In genomic region chr4:36426192-36426591, GRCm38 (mm10) we compare ENCODE assay signal across 17 mouse cellular contexts.
DNase-seq lines count a peak whose midpoint lies in the region; ATAC-seq and TF ChIP-seq lines count a peak whose summit lies in the region.
"Had no signal": no experiment of that assay in that cellular context is flagged by ENCODE, and none has a peak within 500 bp of the region (broad histone marks: within the 10 kb centered on the region; RNA-seq: fewer than 3 reads in every experiment).

No protein-coding gene starts in this region.

- H3K4me2 ChIP-seq in forebrain, embryonic 13.5 days, result no peak overlapping the region
- H3K4me2 ChIP-seq in hindbrain, embryonic 15.5 days, result no peak overlapping the region
- H3K4me2 ChIP-seq in midbrain, postnatal 0 days (ENCODE audit: low read depth, low read length, poor library complexity, severe bottlenecking), result no peak overlapping the region
- H3K4me2 ChIP-seq: embryonic facial prominence, embryonic 13.5 days; limb, embryonic 13.5 days had no signal

- peaks cover 4% of the 10 kb centered on the region for H3K4me1 ChIP-seq in forebrain, embryonic 13.5 days
- no peaks in the 10 kb centered on the region; the same call in 1 of the 2 replicates for H3K4me1 ChIP-seq in hindbrain, embryonic 15.5 days (replicated peaks)
- H3K4me1 ChIP-seq in midbrain, postnatal 0 days (ENCODE audit: insufficient read depth, low read length), result no peaks in the 10 kb centered on the region
- H3K4me1 ChIP-seq: embryonic facial prominence, embryonic 13.5 days; limb, embryonic 13.5 days had no signal

- no peaks in the 10 kb centered on the region for H3K36me3 ChIP-seq in forebrain, embryonic 13.5 days (ENCODE audit: poor library complexity, severe bottlenecking)
- no peaks in the 10 kb centered on the region for H3K36me3 ChIP-seq in hindbrain, embryonic 15.5 days
- no peaks in the 10 kb centered on the region for H3K36me3 ChIP-seq in midbrain, postnatal 0 days (ENCODE audit: insufficient read depth, low read length)
- H3K36me3 ChIP-seq: embryonic facial prominence, embryonic 13.5 days; limb, embryonic 13.5 days had no signal

- H3K9ac ChIP-seq in forebrain, embryonic 13.5 days, result no peak overlapping the region
- no peak overlapping the region for H3K9ac ChIP-seq in hindbrain, embryonic 15.5 days
- H3K9ac ChIP-seq in midbrain, postnatal 0 days (replicated peaks; ENCODE audit: low read length, poor library complexity, severe bottlenecking), result no peak overlapping the region
- H3K9ac ChIP-seq: embryonic facial prominence, embryonic 13.5 days; limb, embryonic 13.5 days; liver, embryonic 14.5 days had no signal

- H3K27ac ChIP-seq in forebrain, embryonic 13.5 days, result no peak overlapping the region
- no peak overlapping the region for H3K27ac ChIP-seq in hindbrain, embryonic 15.5 days (replicated peaks)
- no peak overlapping the region for H3K27ac ChIP-seq in midbrain, postnatal 0 days (ENCODE audit: low read depth, low read length)
- H3K27ac ChIP-seq: embryonic facial prominence, embryonic 13.5 days; gastrocnemius, adult 2 months; kidney, postnatal 0 days; limb, embryonic 13.5 days; liver, embryonic 14.5 days; stomach, postnatal 0 days had no signal

- TF ChIP-seq CTCF in midbrain, postnatal 0 days (IDR thresholded peaks at IDR 0.05), result peak; percentile 46

- no peaks in the 10 kb centered on the region for H3K9me3 ChIP-seq in forebrain, embryonic 13.5 days (replicated peaks)
- no peaks in the 10 kb centered on the region for H3K9me3 ChIP-seq in hindbrain, embryonic 15.5 days
- no peaks in the 10 kb centered on the region for H3K9me3 ChIP-seq in midbrain, postnatal 0 days (ENCODE audit: low read length)
- H3K9me3 ChIP-seq: embryonic facial prominence, embryonic 13.5 days; limb, embryonic 13.5 days had no signal

- H3K27me3 ChIP-seq in forebrain, embryonic 13.5 days, result no peaks in the 10 kb centered on the region
- H3K27me3 ChIP-seq in hindbrain, embryonic 15.5 days, result no peaks in the 10 kb centered on the region
- no peaks in the 10 kb centered on the region for H3K27me3 ChIP-seq in midbrain, postnatal 0 days (ENCODE audit: insufficient read depth, low read length)
- H3K27me3 ChIP-seq: embryonic facial prominence, embryonic 13.5 days; limb, embryonic 13.5 days had no signal

- peak; percentile 23; the same call in 1 of the 2 replicates for ATAC-seq in frontal cortex, adult (ENCODE audit: low TSS enrichment)
- ATAC-seq in forebrain, embryonic 13.5 days, result peak; percentile 87
- peak; percentile 66; the same call in 1 of the 2 replicates for ATAC-seq in hindbrain, embryonic 15.5 days (ENCODE audit: low FRiP score, low read depth)
- ATAC-seq in midbrain, postnatal 0 days (ENCODE audit: low FRiP score), result peak; percentile 38
- ATAC-seq: intestine, postnatal 0 days had no signal

- 30% methylated on average over 5 of the region's 5 CpGs for WGBS in forebrain, embryonic 13.5 days
- 23% methylated on average over 5 of the region's 5 CpGs for WGBS in hindbrain, embryonic 15.5 days
- WGBS in midbrain, postnatal 0 days, result 9% methylated on average over 5 of the region's 5 CpGs

- DNase-seq in frontal cortex, postnatal 25 days (ENCODE audit: low spot score in 2 of 2), result no peak
- DNase-seq in midbrain, postnatal 0 days (ENCODE audit: low spot score), result peak; percentile 22
- no peak for DNase-seq in embryo, embryonic 10 days (ENCODE audit: low spot score)
- no peak for DNase-seq in spleen, postnatal 36 days (ENCODE audit: low spot score in 2 of 2)
- no peak for DNase-seq in layer of hippocampus, adult 8-10 months (ENCODE audit: low spot score in 2 of 2)
- DNase-seq: gastrocnemius, adult 2 months; heart, adult 11 months; heart, postnatal 4 days had no signal

- no peak overlapping the region for H3K4me3 ChIP-seq in forebrain, embryonic 13.5 days
- H3K4me3 ChIP-seq in hindbrain, embryonic 15.5 days, result no peak overlapping the region
- H3K4me3 ChIP-seq in midbrain, postnatal 0 days (ENCODE audit: low read depth, low read length), result no peak overlapping the region
- H3K4me3 ChIP-seq: embryonic facial prominence, embryonic 13.5 days; gastrocnemius, adult 2 months; limb, embryonic 13.5 days had no signal

Comparison
In these comparisons a context has a peak if more than half of its experiments do, and no peak if none do; other contexts are left out.
1. ATAC-seq: peak in every context shown above with its lines; median percentile 87 in forebrain, embryonic 13.5 days; 66 in hindbrain, embryonic 15.5 days; 38 in midbrain, postnatal 0 days; 23 in frontal cortex, adult.